Mouse (Mus musculus): ENCODE data around the gene Carhsp1.

DNA sequence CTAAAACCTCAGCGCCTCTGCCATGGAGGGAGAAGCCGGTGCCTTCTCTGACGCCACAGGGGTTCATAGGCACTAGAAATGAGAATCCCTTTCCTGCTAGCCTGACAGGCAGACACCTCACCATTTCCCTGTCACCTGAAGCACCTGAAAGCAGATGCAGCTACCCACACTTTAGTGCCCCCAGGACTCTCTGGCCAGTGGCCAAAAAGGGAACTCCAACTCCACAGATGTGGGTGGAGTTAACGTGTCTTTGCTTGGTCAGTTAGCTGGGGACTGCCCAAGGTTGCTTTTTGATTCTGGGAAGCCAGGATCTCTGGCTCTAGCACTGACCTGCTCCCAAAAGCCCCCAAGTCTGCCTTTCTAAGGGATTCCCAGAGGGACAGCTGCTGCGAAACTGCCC is 2.5 kb downstream of the Carhsp1 start:
- no peak for TF ChIP-seq CTCF (IDR thresholded peaks at IDR 0.05; ENCODE audit: borderline replicate concordance, control insufficient read depth, extremely low read depth, insufficient read depth, low read length, poor library complexity)
- TF ChIP-seq POLR2A (IDR thresholded peaks at IDR 0.05; ENCODE audit: control insufficient read depth, extremely low read depth, insufficient read depth, low read length, poor library complexity) = no peak
